Comparison of ENCODE assay signal across 9 mouse cellular contexts in the genomic region with DNA sequence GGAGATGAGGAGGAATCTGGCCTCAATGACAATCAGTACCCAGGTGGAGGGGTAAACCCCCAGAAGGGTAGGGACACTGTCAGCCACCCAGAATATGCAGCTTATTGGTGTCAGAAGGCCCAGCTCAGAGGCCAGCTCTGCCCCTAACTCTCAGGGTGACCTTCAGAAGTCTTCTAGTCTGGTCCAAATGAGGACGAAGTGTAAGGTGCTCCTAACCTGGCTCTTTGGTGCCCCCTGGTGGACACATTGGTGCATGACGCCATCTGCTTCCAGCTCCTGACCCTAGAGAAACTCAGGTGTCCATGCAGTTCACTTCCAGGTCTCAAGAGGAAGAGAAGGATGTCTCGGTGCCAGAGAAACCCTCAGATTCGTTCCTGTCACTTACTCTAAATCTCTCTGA. TPM values are rescaled to one million over a fixed set of nuclear protein-coding genes. Genes with fewer than 3 reads are reported as not detected.
DNase-seq lines count a peak whose midpoint lies in the region; ATAC-seq and TF ChIP-seq lines count a peak whose summit lies in the region.
"Had no signal": no experiment of that assay in that cellular context is flagged by ENCODE, and none has a peak within 500 bp of the region (broad histone marks: within the 10 kb centered on the region; RNA-seq: fewer than 3 reads in every experiment).

No protein-coding gene starts in this region.

- H3K4me2 ChIP-seq in heart, embryonic 14.5 days (ENCODE audit: low read length): no peak overlapping the region
- H3K4me2 ChIP-seq in liver, postnatal 0 days (ENCODE audit: low read depth, low read length): no peak overlapping the region

- peak; percentile 99 for TF ChIP-seq CTCF in liver, postnatal 0 days (IDR thresholded peaks at IDR 0.05; ENCODE audit: low read depth)
- TF ChIP-seq CTCF in olfactory bulb, adult 2 months (IDR thresholded peaks at IDR 0.05; ENCODE audit: insufficient read depth, low read depth, low read length): peak; percentile 87

- H3K27me3 ChIP-seq in embryonic facial prominence, embryonic 10.5 days (replicated peaks; ENCODE audit: low read depth, poor library complexity, severe bottlenecking): peaks cover 12% of the 10 kb centered on the region
- H3K27me3 ChIP-seq in heart, embryonic 14.5 days (ENCODE audit: control insufficient read depth, insufficient read depth, low read length): no peaks in the 10 kb centered on the region
- no peaks in the 10 kb centered on the region for H3K27me3 ChIP-seq in liver, postnatal 0 days (ENCODE audit: insufficient read depth, low read length)

- H3K9ac ChIP-seq in heart, embryonic 14.5 days (ENCODE audit: low read length): no peak overlapping the region
- H3K9ac ChIP-seq in liver, postnatal 0 days (replicated peaks): no peak overlapping the region

- no peak overlapping the region for H3K4me3 ChIP-seq in embryonic facial prominence, embryonic 10.5 days
- H3K4me3 ChIP-seq in heart, embryonic 14.5 days (ENCODE audit: control insufficient read depth in 1 of 2, insufficient read depth in 1 of 2, low read depth in 1 of 2, low read length in 2 of 2): no peak overlapping the region
- no peak overlapping the region for H3K4me3 ChIP-seq in liver, postnatal 0 days (ENCODE audit: low read depth, low read length)
- no peak overlapping the region for H3K4me3 ChIP-seq in olfactory bulb, adult 2 months (ENCODE audit: insufficient read depth, low read depth, low read length)

- 6% methylated on average over 4 of the region's 4 CpGs for WGBS in embryonic facial prominence, embryonic 10.5 days
- WGBS in heart, embryonic 14.5 days: 1% methylated on average over 4 of the region's 4 CpGs
- WGBS in liver, postnatal 0 days (ENCODE audit: insufficient replicate concordance): 0% methylated on average over 4 of the region's 4 CpGs
- 4% methylated on average over 4 of the region's 4 CpGs for WGBS in olfactory bulb, adult 2 months

- peak; percentile 63 for DNase-seq in CD4-positive helper T cell, adult 2 months (ENCODE audit: low read depth, low spot score)
- DNase-seq in adrenal gland, postnatal 14 days: peak; percentile 86
- DNase-seq in embryonic facial prominence, embryonic 10.5 days (ENCODE audit: low spot score): peak; percentile 85
- DNase-seq in kidney, postnatal 14 days: peak; percentile 83
- peak; percentile 91 for DNase-seq in liver, postnatal 0 days
- peak; percentile 58 for DNase-seq in thymus, postnatal 25 days

- ATAC-seq in heart, embryonic 14.5 days (ENCODE audit: insufficient number of reproducible peaks, insufficient read depth, low FRiP score, low read depth): 0 out of 2 replicates have a peak, but pooled peaks have one; percentile 36
- ATAC-seq in liver, postnatal 0 days: no peak

- no peak overlapping the region for H3K27ac ChIP-seq in embryonic facial prominence, embryonic 10.5 days (replicated peaks)
- H3K27ac ChIP-seq in heart, embryonic 14.5 days (replicated peaks in 1 of 2; ENCODE audit: control insufficient read depth in 1 of 2, insufficient read depth in 1 of 2, low read depth in 2 of 2, low read length in 2 of 2): no peak overlapping the region
- no peak overlapping the region for H3K27ac ChIP-seq in liver, postnatal 0 days (ENCODE audit: low read depth)
- H3K27ac ChIP-seq in olfactory bulb, adult 2 months (ENCODE audit: insufficient read depth, low read depth, low read length): no peak overlapping the region

- 0 out of 2 replicates have a peak, but pooled peaks cover 5% of the 10 kb centered on the region for H3K4me1 ChIP-seq in embryonic facial prominence, embryonic 10.5 days
- H3K4me1 ChIP-seq in heart, embryonic 14.5 days (ENCODE audit: control insufficient read depth in 2 of 2, insufficient read depth in 2 of 2, low read length in 2 of 2): peaks cover 5 to 9% of the 10 kb centered on the region in 2 experiments; a peak in 3 of 4 replicates
- peaks cover 10% of the 10 kb centered on the region for H3K4me1 ChIP-seq in liver, postnatal 0 days (ENCODE audit: insufficient read depth)
- H3K4me1 ChIP-seq in olfactory bulb, adult 2 months (ENCODE audit: control insufficient read depth, insufficient read depth, low read length): peaks cover 7% of the 10 kb centered on the region

- no peaks in the 10 kb centered on the region for H3K36me3 ChIP-seq in embryonic facial prominence, embryonic 10.5 days (replicated peaks)
- H3K36me3 ChIP-seq in heart, embryonic 14.5 days (ENCODE audit: control insufficient read depth, insufficient read depth, low read length): no peaks in the 10 kb centered on the region
- no peaks in the 10 kb centered on the region for H3K36me3 ChIP-seq in liver, postnatal 0 days (replicated peaks; ENCODE audit: insufficient read depth, low read length)

- H3K9me3 ChIP-seq in embryonic facial prominence, embryonic 10.5 days: no peaks in the 10 kb centered on the region
- no peaks in the 10 kb centered on the region for H3K9me3 ChIP-seq in heart, embryonic 14.5 days (ENCODE audit: control insufficient read depth, low read length)
- H3K9me3 ChIP-seq in liver, postnatal 0 days (ENCODE audit: low read length): no peaks in the 10 kb centered on the region

- no peak for TF ChIP-seq POLR2A in olfactory bulb, adult 2 months (IDR thresholded peaks at IDR 0.05; ENCODE audit: insufficient read depth, low read depth, low read length)

- TF ChIP-seq EP300 in liver, postnatal 0 days (IDR thresholded peaks at IDR 0.05; ENCODE audit: low read depth): no peak

RNA-seq across cellular contexts. Expression of gene Serinc2, which starts 13.3 kb away (rescaled TPM):
- 0.98 and 2.2 TPM in 2 replicates for total RNA-seq in adrenal gland, postnatal 14 days (2021)
- 43.6 and 60.0 TPM in 2 replicates for polyA plus RNA-seq in embryonic facial prominence, embryonic 10.5 days (2016; fragmentation: Nextera tagmentation; extraction: Ambion mirVana)
- 6.0 and 7.5 TPM in 2 replicates for polyA plus RNA-seq in heart, embryonic 14.5 days (2014; fragmentation: Nextera tagmentation; extraction: Ambion mirVana)
- 3.4 and 4.4 TPM in 2 replicates for polyA plus RNA-seq in liver, postnatal 0 days (2015; fragmentation: Nextera tagmentation; extraction: Ambion mirVana)
- polyA plus RNA-seq in olfactory bulb, adult 2 months (2012; ENCODE audit: insufficient read depth, insufficient read length, low replicate concordance, missing spikeins): not detected in 2 replicates

RNA-seq across cellular contexts. Expression of gene Fabp3, which starts 16.1 kb away (rescaled TPM):
- 185 and 345 TPM in 2 replicates for total RNA-seq in adrenal gland, postnatal 14 days (2021)
- 15.6 and 16.2 TPM in 2 replicates for polyA plus RNA-seq in embryonic facial prominence, embryonic 10.5 days (2016; fragmentation: Nextera tagmentation; extraction: Ambion mirVana)
- 1,549 and 1,575 TPM in 2 replicates for polyA plus RNA-seq in heart, embryonic 14.5 days (2014; fragmentation: Nextera tagmentation; extraction: Ambion mirVana)
- polyA plus RNA-seq in liver, postnatal 0 days (2015; fragmentation: Nextera tagmentation; extraction: Ambion mirVana): 1.3 and 26.0 TPM in 2 replicates
- polyA plus RNA-seq in olfactory bulb, adult 2 months (2012; ENCODE audit: insufficient read depth, insufficient read length, low replicate concordance, missing spikeins): not detected in 2 replicates

RNA-seq across cellular contexts. Expression of gene Gm10570, which starts 16.2 kb away (rescaled TPM):
- 1.5 TPM in 1 of 2 replicates, not detected in the other for total RNA-seq in adrenal gland, postnatal 14 days (2021)
- 0.77 TPM in 1 of 2 replicates, not detected in the other for polyA plus RNA-seq in embryonic facial prominence, embryonic 10.5 days (2016; fragmentation: Nextera tagmentation; extraction: Ambion mirVana)
- polyA plus RNA-seq in heart, embryonic 14.5 days (2014; fragmentation: Nextera tagmentation; extraction: Ambion mirVana): 0.74 and 1.2 TPM in 2 replicates
- not detected in 2 replicates for polyA plus RNA-seq in liver, postnatal 0 days (2015; fragmentation: Nextera tagmentation; extraction: Ambion mirVana)
- not detected in 2 replicates for polyA plus RNA-seq in olfactory bulb, adult 2 months (2012; ENCODE audit: insufficient read depth, insufficient read length, low replicate concordance, missing spikeins)
- polyA plus RNA-seq: gonadal fat pad, adult 2 months had no signal
